Mouse (Mus musculus) CH12.LX (cell line): Measurements from ENCODE around the gene Ascc2.

Source experiments
- CTCF ChIP-seq, 2 experiments: IDR thresholded peaks in 1 of 2; conservative IDR thresholded peaks in 1 of 2; 2 replicates each; pipeline ENCODE4 v1.5.1; 2011 to 2012; ENCODE audit warnings: low read depth in 2 of 2, low read length in 2 of 2, improper control_type of control experiment in 1 of 2, inconsistent platforms in 1 of 2, mild to moderate bottlenecking in 1 of 2, moderate library complexity in 1 of 2
- EP300 ChIP-seq: IDR thresholded peaks from 2 replicates; pipeline ENCODE4 v1.6.1; 2011; ENCODE audit warnings: low read length, improper control_type of control experiment
- HCFC1 ChIP-seq: IDR thresholded peaks from 2 replicates; pipeline ENCODE4 v1.6.1; 2012; ENCODE audit warnings: low read depth, mild to moderate bottlenecking, inconsistent platforms, low read length, improper control_type of control experiment
- IRF4 ChIP-seq: IDR thresholded peaks from 2 replicates; pipeline ENCODE4 v1.6.1; 2014; ENCODE audit warnings: low read depth, mild to moderate bottlenecking, inconsistent platforms, low read length, improper control_type of control experiment
- JUND ChIP-seq: conservative IDR thresholded peaks from 2 replicates; pipeline ENCODE4 v1.6.1; 2011; ENCODE audit warnings: low read depth, low read length, improper control_type of control experiment
- NRF1 ChIP-seq: IDR thresholded peaks from 2 replicates; pipeline ENCODE4 v1.6.1; 2014; ENCODE audit warnings: low read depth, mild to moderate bottlenecking, inconsistent platforms, low read length, improper control_type of control experiment, moderate library complexity
- POLR2A ChIP-seq: IDR thresholded peaks from 2 replicates; pipeline ENCODE4 v1.6.1; 2011; ENCODE audit warnings: low read depth, mild to moderate bottlenecking, improper control_type of control experiment, low read length
- POLR2AphosphoS2 ChIP-seq: IDR thresholded peaks from 2 replicates; pipeline ENCODE4 v1.6.1; 2011; ENCODE audit warnings: low read depth, low read length, improper control_type of control experiment
- TBP ChIP-seq: conservative IDR thresholded peaks from 2 replicates; pipeline ENCODE4 v1.6.1; 2011; ENCODE audit warnings: low read depth, low read length, improper control_type of control experiment
- ZKSCAN1 ChIP-seq: IDR thresholded peaks from 2 replicates; pipeline ENCODE4 v1.6.1; 2012; ENCODE audit warnings: low read depth, inconsistent platforms, low read length, improper control_type of control experiment, borderline replicate concordance

DNA sequence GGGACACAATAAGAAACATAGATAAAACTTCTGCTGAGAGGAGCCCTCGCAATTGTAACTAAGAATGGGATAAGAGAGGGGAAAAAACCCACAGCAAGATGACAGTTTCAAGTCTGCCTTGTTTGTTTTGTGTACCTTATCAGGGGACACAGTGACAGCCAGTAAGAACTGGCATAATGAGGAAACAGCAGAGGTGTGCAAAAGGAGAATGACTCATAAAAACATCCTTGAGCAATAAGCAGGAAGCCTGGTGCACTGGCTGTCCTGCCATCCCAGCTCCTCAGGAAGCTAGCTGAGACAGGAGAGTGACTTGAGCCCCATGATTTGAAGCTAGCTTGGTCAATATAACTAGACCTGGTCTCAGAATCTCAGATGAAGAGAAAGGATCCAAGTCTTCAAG, 22.3 kb downstream of the Ascc2 start:
- TF ChIP-seq JUND (no peak), CTCF (conservative IDR thresholded peaks at IDR 0.05 in 1 of 2, IDR thresholded peaks at IDR 0.05 in 1 of 2; ENCODE audit: low read depth in 2 of 2, low read length in 2 of 2) (no peak), POLR2A (no peak), IRF4 (no peak), TBP (no peak), NRF1 (no peak), HCFC1 (no peak), ZKSCAN1 (no peak), EP300 (no peak), POLR2AphosphoS2 (no peak)
